Mouse (Mus musculus) retina, postnatal 7 days (tissue): ENCODE data around the gene Coq7.

Experiments used
- DNase-seq: peaks from one replicate; pipeline ENCODE4 v3.0.0-alpha.2; 2012; ENCODE audit warnings: low read depth, low spot score

The Coq7 gene

DNA sequence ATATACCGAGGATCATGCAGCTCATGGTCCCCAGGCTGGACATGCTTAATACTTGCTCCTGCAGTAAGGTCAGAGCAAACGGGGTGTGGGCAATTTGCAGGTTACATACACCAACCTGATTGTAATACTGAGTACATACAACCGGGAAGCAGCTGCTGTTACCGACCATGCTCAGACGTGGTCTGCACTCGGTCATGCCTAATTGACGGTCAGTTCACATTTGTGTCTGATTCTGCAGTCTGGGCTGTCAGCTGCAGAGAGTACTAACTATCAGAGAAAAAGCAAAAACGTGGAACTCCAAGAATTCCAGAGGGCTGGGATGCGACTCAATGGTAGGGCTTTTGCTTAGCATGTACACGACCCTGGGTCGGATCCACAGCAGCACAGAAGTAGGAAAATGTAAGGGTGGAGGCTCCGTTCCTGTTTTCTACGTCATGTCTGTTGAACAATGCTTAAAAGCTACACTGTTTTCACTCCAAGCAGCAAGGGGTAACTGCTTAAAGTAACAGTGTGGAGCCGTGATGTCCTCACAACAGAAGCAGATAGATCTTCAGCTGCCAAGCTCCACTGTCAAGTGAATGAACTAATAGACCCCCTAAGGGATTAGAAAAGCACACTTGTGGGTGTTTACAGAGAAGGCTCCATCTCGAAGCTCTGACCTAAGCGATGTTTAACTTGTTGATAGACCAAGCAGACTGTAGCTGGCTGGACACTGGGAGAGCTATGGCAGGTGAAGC lies 71.6 kb downstream of the Coq7 start:
- DNase-seq = no peak
